Mouse (Mus musculus) lung, adult 2 months (tissue): ENCODE measurements at regions not wholly inside any gene's neighbourhood (a gene's known extent, or its start where the extent isn't known, plus 50 kb on each side); places are given as distances from the start of the nearest gene placed in this dataset.

Experiments
- DNase-seq: peaks from one replicate; pipeline ENCODE4 v3.0.0; 2022
- H3K4me1 ChIP-seq: fragments of 200-500 bp; 2 replicates; pipeline ENCODE4 v1.6.1; 2011; ENCODE audit warnings: low read length; ENCODE audit not compliant: control insufficient read depth, insufficient read depth
- H3K4me3 ChIP-seq: fragments of 200-500 bp; replicated peaks from 2 replicates; pipeline ENCODE3; 2011; ENCODE audit warnings: low read depth, mild to moderate bottlenecking, control low read depth, low read length; ENCODE audit errors: extremely low read depth
- CTCF ChIP-seq: fragments of 200-500 bp; IDR thresholded peaks from 2 replicates; pipeline ENCODE4 v1.5.1; 2011; ENCODE audit warnings: mild to moderate bottlenecking, low read length, control low read depth; ENCODE audit not compliant: insufficient read depth
- POLR2A ChIP-seq: fragments of 200-500 bp; IDR thresholded peaks from 2 replicates; pipeline ENCODE4 v1.6.1; 2011; ENCODE audit warnings: low read depth, mild to moderate bottlenecking, control low read depth, low read length, borderline replicate concordance; ENCODE audit errors: extremely low read depth
- WGBS: fragments of 180-500 bp; shearing (Covaris S2); methylation state at CpG from one replicate; pipeline ENCODE4 v1.1.7; 2018; 5-methylcytosine and 5-hydroxymethylcytosine counted together

DNA sequence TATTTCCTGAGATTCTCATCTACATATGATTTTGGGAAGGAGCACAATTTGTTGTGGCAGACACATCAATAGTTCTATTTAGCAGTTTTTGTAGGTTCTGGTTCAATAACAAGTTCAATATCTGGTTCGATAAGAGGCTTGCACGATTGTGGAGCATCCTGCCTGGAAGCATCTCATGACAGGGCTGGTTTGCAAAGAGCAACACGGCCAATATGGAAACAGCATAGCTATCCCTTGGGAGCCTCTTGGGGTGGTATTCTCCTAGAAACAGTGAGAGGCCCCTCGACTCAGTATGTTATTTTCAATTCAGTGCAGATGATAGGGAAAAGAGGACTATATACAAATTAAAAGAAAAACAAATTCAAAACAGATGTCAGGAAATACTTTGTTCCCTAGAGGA, 364.5 kb upstream of the Arglu1 start:
- peaks cover 3% of the 10 kb centered on the region; the same call in 1 of the 2 replicates for H3K4me1 ChIP-seq
- no peak for DNase-seq
- H3K4me3 ChIP-seq = no peak overlapping the region
- 69% methylated on average over 4 of the region's 4 CpGs for WGBS
- TF ChIP-seq POLR2A (no peak), CTCF (no peak)

DNA sequence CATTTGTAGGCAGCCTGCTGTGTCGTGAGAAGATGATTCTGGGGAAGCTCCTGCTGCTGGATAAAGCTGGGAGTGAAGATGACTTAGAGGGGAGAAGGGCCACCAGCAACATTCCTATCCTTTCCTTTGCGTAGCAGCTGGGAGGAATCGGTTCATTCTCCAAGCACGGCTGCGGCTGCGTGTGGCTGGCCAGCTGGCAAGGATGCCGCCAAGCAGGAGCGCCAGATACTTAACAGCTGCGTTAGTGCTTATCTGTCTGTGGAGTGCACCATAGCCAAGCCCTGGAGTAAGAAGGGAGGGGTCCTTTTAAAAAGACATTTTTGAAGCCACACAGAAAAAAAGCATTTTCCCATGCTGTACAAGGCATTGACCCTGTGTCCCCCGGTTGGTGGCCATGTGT, 361.4 kb upstream of the Arglu1 start:
- Histone ChIP-seq H3K4me3 (no peak overlapping the region), H3K4me1 (peaks cover 3% of the 10 kb centered on the region; the same call in 1 of the 2 replicates)
- no peak for TF ChIP-seq CTCF
- TF ChIP-seq POLR2A = no peak
- 46% methylated on average over 10 of the region's 10 CpGs for WGBS
- peak; percentile 8 for DNase-seq

DNA sequence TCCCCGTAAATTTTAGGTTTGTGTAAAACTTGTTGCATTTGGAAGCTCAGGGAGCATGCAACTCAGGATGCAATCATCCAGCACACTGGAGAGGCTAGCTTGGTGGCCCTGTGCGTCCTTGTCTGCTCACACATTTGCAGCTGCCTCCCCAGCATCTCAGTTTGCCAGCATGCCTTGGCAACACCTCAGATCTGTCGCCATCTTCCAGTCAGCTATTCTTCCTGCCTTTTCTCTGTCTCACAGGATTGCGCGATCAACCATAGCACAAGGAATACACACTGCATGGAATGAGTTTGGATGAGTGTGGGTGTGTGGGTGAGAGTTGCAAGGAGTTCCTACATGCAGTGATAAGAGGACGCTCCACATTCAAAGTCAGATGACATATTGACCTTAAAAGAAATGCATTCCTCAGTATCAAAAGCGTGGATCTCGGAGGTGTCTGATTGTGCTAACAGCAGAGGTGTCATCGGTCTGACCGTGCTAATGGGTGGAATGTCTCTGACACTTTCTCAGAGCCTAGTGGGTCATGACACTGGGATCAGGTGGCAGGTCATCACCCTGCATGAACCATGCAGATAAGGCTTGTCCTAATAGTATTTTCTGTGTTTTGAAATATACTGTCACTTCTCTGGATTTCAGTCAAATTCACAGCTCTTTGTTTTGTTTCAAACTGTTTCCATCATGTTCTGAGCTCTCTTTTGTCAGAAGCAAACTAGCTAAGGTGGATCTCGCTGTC, 360.6 kb upstream of the Arglu1 start:
- DNase-seq = no peak
- Histone ChIP-seq H3K4me3 (no peak overlapping the region), H3K4me1 (peaks cover 2% of the 10 kb centered on the region; the same call in 1 of the 2 replicates)
- 68% methylated on average over 11 of the region's 11 CpGs for WGBS
- no peak for TF ChIP-seq CTCF

DNA sequence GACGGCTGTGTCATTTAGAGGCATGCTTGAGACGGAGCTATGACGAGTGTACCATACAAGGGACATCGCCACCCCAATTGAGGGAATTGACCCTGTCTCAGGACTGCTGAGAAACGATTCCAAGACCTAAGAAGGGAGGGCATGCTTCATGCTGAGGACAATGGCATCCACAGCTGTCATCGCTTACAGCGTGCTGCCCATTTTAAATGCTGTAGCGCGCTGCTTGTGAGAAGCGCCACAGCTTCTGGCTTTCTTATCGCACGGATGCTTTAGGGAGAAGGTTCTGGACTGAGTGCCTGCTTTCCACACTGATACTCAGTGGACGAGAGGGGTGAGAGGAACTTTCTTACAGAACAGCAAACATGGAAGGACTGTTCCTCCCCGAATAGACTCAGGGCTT, 357.8 kb upstream of the Arglu1 start:
- DNase-seq = no peak
- WGBS = 89% methylated on average over 14 of the region's 14 CpGs
- H3K4me1 ChIP-seq = no peaks in the 10 kb centered on the region
- TF ChIP-seq CTCF (no peak), POLR2A (no peak)
- no peak overlapping the region for H3K4me3 ChIP-seq

GRCm38 (mm10) chr8:9042835-9043792, 352.8 kb upstream of the Arglu1 start:
- TF ChIP-seq POLR2A (no peak), CTCF (no peak)
- WGBS = 51% methylated on average over 10 of the region's 10 CpGs
- no peak overlapping the region for H3K4me3 ChIP-seq
- H3K4me1 ChIP-seq = no peaks in the 10 kb centered on the region
- DNase-seq = no peak

DNA sequence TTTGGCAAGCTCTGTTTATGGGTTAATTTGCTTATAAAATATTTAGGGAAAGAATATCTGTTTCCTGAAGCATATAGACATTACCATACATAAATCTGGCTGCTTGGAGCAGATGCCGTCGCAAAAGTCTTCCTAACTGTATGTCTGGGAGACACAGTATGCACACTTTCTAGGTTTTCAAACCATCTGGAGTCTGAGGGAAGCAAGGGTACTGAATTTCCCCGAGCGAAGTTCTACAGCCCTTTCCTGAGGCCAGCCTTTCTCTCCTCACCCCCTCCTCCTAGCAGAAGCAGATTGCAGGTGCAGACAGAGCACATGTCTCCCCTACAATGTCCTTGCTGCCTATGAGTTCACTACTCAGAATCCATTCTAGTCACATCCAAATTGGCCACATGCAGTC, 338.8 kb upstream of the Arglu1 start:
- no peak for DNase-seq
- no peak for TF ChIP-seq CTCF
- H3K4me3 ChIP-seq = no peak overlapping the region
- WGBS = 79% methylated on average over 4 of the region's 4 CpGs
- no peaks in the 10 kb centered on the region for H3K4me1 ChIP-seq

DNA sequence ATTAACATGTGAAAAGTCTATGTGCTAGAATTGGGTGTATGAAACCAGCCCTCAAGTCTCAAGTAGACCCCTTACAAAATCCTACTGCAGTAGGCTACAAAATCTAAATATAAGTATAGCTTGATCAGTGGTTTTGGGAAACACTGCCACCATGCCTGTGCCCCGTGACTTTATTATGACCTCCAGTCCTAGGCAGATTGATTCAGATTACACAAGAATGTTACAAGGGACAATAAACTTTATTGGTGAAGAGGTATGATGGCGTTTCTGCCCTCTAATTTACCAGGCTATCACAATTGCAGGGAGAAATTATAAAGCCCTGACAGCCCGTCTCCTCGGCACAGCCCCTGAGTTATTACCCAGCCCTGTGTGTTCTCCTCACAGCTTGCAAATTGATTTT, 337.4 kb upstream of the Arglu1 start:
- Histone ChIP-seq H3K4me3 (no peak overlapping the region), H3K4me1 (no peaks in the 10 kb centered on the region)
- no peak for DNase-seq
- WGBS = 84% methylated on average over 4 of the region's 4 CpGs
- TF ChIP-seq POLR2A = no peak
- TF ChIP-seq CTCF = no peak

DNA sequence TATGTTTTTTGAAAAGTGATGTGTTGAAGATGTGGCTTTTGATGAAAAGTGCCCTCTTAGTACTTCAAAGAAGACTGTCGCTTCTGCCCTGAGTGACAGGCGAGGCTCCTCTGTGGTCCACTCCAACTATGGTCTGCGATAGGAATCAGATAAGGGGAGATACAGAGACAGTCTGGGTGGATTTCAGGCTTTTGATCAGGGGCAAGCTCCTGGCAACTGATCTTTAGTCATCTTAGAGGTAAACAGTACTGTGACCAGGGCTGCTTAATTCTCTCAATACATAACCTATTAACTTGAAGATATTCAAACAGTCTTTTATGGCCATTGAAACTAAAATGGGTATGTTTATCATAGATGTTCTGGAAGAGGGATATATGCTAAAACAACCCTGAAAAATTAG, 335.6 kb upstream of the Arglu1 start:
- H3K4me1 ChIP-seq = no peaks in the 10 kb centered on the region
- 62% methylated on average over 3 of the region's 3 CpGs for WGBS
- TF ChIP-seq POLR2A (no peak), CTCF (no peak)
- no peak overlapping the region for H3K4me3 ChIP-seq
- no peak for DNase-seq

GRCm38 (mm10) chr8:9025378-9025777, 335.1 kb upstream of the Arglu1 start:
- TF ChIP-seq CTCF = no peak
- TF ChIP-seq POLR2A = no peak
- H3K4me1 ChIP-seq = no peaks in the 10 kb centered on the region
- no peak overlapping the region for H3K4me3 ChIP-seq
- DNase-seq = no peak
- 49% methylated on average over 3 of the region's 3 CpGs for WGBS

- TF ChIP-seq CTCF = no peak
- TF ChIP-seq POLR2A = no peak
- no peak for DNase-seq
- WGBS = 49% methylated on average over 2 of the region's 2 CpGs
- Histone ChIP-seq H3K4me1 (no peaks in the 10 kb centered on the region), H3K4me3 (no peak overlapping the region)
These were observed 330.4 kb upstream of the Arglu1 start for GRCm38 (mm10) chr8:9020744-9021143.
